Mouse (Mus musculus): ENCODE measurements around the gene Astn1. TPM values are rescaled to one million over a fixed set of nuclear protein-coding genes. Genes with fewer than 3 reads are reported as not detected.

The Astn1 gene
- polyA plus RNA-seq, 1 experiment from 2014 or later, result 0.17 TPM

GRCm38 (mm10) chr1:158383210-158383609 is 21.1 kb downstream of the Astn1 start:
- no peaks in the 10 kb centered on the region for H3K9me3 ChIP-seq (replicated peaks)
- WGBS (ENCODE audit: insufficient replicate concordance), result 60% methylated on average over 3 of the region's 3 CpGs
- H3K4me3 ChIP-seq, result no peak overlapping the region
- H3K36me3 ChIP-seq, result no peaks in the 10 kb centered on the region
- H3K9ac ChIP-seq, result no peak overlapping the region
- ATAC-seq, result no peak
- no peaks in the 10 kb centered on the region for H3K4me1 ChIP-seq
- no peak overlapping the region for H3K27ac ChIP-seq
- H3K27me3 ChIP-seq (replicated peaks), result no peaks in the 10 kb centered on the region
- no peak overlapping the region for H3K4me2 ChIP-seq

GRCm38 (mm10) chr1:158385311-158385710 is 23.2 kb downstream of the Astn1 start:
- no peak for ATAC-seq
- Histone ChIP-seq H3K9me3 (replicated peaks) (no peaks in the 10 kb centered on the region), H3K4me3 (no peak overlapping the region), H3K9ac (no peak overlapping the region), H3K4me2 (no peak overlapping the region), H3K27ac (no peak overlapping the region), H3K27me3 (replicated peaks) (no peaks in the 10 kb centered on the region), H3K36me3 (no peaks in the 10 kb centered on the region), H3K4me1 (no peaks in the 10 kb centered on the region)
- WGBS (ENCODE audit: insufficient replicate concordance), result 80% methylated on average over 2 of the region's 2 CpGs

GRCm38 (mm10) chr1:158386781-158387180 is 24.7 kb downstream of the Astn1 start:
- 29% methylated on average over 3 of the region's 3 CpGs for WGBS (ENCODE audit: insufficient replicate concordance)
- Histone ChIP-seq H3K4me3 (no peak overlapping the region), H3K27ac (no peak overlapping the region), H3K9ac (no peak overlapping the region), H3K4me2 (no peak overlapping the region), H3K36me3 (no peaks in the 10 kb centered on the region), H3K4me1 (no peaks in the 10 kb centered on the region), H3K27me3 (replicated peaks) (no peaks in the 10 kb centered on the region), H3K9me3 (replicated peaks) (no peaks in the 10 kb centered on the region)
- ATAC-seq, result no peak

GRCm38 (mm10) chr1:158388995-158389394 is 26.9 kb downstream of the Astn1 start:
- no peak overlapping the region for H3K4me3 ChIP-seq

GRCm38 (mm10) chr1:158390693-158391092 is 28.6 kb downstream of the Astn1 start:
- Histone ChIP-seq H3K9ac (no peak overlapping the region), H3K9me3 (replicated peaks) (no peaks in the 10 kb centered on the region), H3K4me1 (no peaks in the 10 kb centered on the region), H3K27ac (no peak overlapping the region), H3K4me2 (no peak overlapping the region), H3K36me3 (no peaks in the 10 kb centered on the region), H3K27me3 (replicated peaks) (no peaks in the 10 kb centered on the region), H3K4me3 (no peak overlapping the region)
- 58% methylated on average over 3 of the region's 4 CpGs for WGBS (ENCODE audit: insufficient replicate concordance)
- ATAC-seq, result no peak

More at GRCm38 (mm10) chr1:158388995-158389394, 26.9 kb downstream of the Astn1 start:
- no peaks in the 10 kb centered on the region for H3K36me3 ChIP-seq
- no peak for ATAC-seq
- H3K27ac ChIP-seq, result no peak overlapping the region
- no peaks in the 10 kb centered on the region for H3K9me3 ChIP-seq (replicated peaks)
- no peak overlapping the region for H3K9ac ChIP-seq
- no peaks in the 10 kb centered on the region for H3K27me3 ChIP-seq (replicated peaks)
- H3K4me2 ChIP-seq, result no peak overlapping the region
- 69% methylated on average over 4 of the region's 4 CpGs for WGBS (ENCODE audit: insufficient replicate concordance)
- no peaks in the 10 kb centered on the region for H3K4me1 ChIP-seq

GRCm38 (mm10) chr1:158397058-158397457 is 35.0 kb downstream of the Astn1 start:
- no peak overlapping the region for H3K27ac ChIP-seq
- ATAC-seq, result no peak
- no peaks in the 10 kb centered on the region for H3K36me3 ChIP-seq
- no peaks in the 10 kb centered on the region for H3K27me3 ChIP-seq (replicated peaks)
- no peak overlapping the region for H3K4me2 ChIP-seq
- no peak overlapping the region for H3K4me3 ChIP-seq
- WGBS (ENCODE audit: insufficient replicate concordance), result 56% methylated on average over 2 of the region's 2 CpGs
- H3K4me1 ChIP-seq, result no peaks in the 10 kb centered on the region
- no peak overlapping the region for H3K9ac ChIP-seq
- H3K9me3 ChIP-seq (replicated peaks), result no peaks in the 10 kb centered on the region

GRCm38 (mm10) chr1:158400898-158401297 is 38.8 kb downstream of the Astn1 start:
- no peak for ATAC-seq
- WGBS (ENCODE audit: insufficient replicate concordance), result 74% methylated on average over 2 of the region's 2 CpGs
- H3K9me3 ChIP-seq (replicated peaks), result no peaks in the 10 kb centered on the region

GRCm38 (mm10) chr1:158405899-158406769 is 44.1 kb downstream of the Astn1 start:
- Histone ChIP-seq H3K9me3 (replicated peaks) (no peaks in the 10 kb centered on the region), H3K9ac (no peak overlapping the region), H3K4me3 (no peak overlapping the region), H3K27ac (no peak overlapping the region), H3K4me2 (no peak overlapping the region), H3K36me3 (no peaks in the 10 kb centered on the region), H3K4me1 (no peaks in the 10 kb centered on the region), H3K27me3 (replicated peaks) (no peaks in the 10 kb centered on the region)
- ATAC-seq, result no peak
- 57% methylated on average over 10 of the region's 10 CpGs for WGBS (ENCODE audit: insufficient replicate concordance)

More at GRCm38 (mm10) chr1:158400898-158401297, 38.8 kb downstream of the Astn1 start:
- no peak overlapping the region for H3K4me3 ChIP-seq
- no peak overlapping the region for H3K9ac ChIP-seq
- H3K27me3 ChIP-seq (replicated peaks), result no peaks in the 10 kb centered on the region
- H3K4me1 ChIP-seq, result no peaks in the 10 kb centered on the region
- no peak overlapping the region for H3K27ac ChIP-seq
- H3K36me3 ChIP-seq, result no peaks in the 10 kb centered on the region
- no peak overlapping the region for H3K4me2 ChIP-seq

GRCm38 (mm10) chr1:158408124-158408523 is 46.1 kb downstream of the Astn1 start:
- Histone ChIP-seq H3K4me1 (no peaks in the 10 kb centered on the region), H3K9ac (no peak overlapping the region), H3K4me2 (no peak overlapping the region), H3K27ac (no peak overlapping the region), H3K27me3 (replicated peaks) (no peaks in the 10 kb centered on the region), H3K36me3 (no peaks in the 10 kb centered on the region), H3K9me3 (replicated peaks) (no peaks in the 10 kb centered on the region), H3K4me3 (no peak overlapping the region)
- no peak for ATAC-seq
- WGBS (ENCODE audit: insufficient replicate concordance), result 69% methylated on average over 2 of the region's 2 CpGs

GRCm38 (mm10) chr1:158411146-158411545 is 49.1 kb downstream of the Astn1 start:
- no peaks in the 10 kb centered on the region for H3K36me3 ChIP-seq
- WGBS (ENCODE audit: insufficient replicate concordance), result 59% methylated on average over 3 of the region's 3 CpGs

GRCm38 (mm10) chr1:158414198-158414597 is 52.1 kb downstream of the Astn1 start:
- no peaks in the 10 kb centered on the region for H3K36me3 ChIP-seq
- no peaks in the 10 kb centered on the region for H3K9me3 ChIP-seq (replicated peaks)
- no peak overlapping the region for H3K9ac ChIP-seq
- WGBS (ENCODE audit: insufficient replicate concordance), result 73% methylated on average over 2 of the region's 2 CpGs
- no peak for ATAC-seq
- H3K4me2 ChIP-seq, result no peak overlapping the region
- no peak overlapping the region for H3K27ac ChIP-seq
- H3K4me3 ChIP-seq, result no peak overlapping the region
- no peaks in the 10 kb centered on the region for H3K4me1 ChIP-seq
- H3K27me3 ChIP-seq (replicated peaks), result no peaks in the 10 kb centered on the region

More at GRCm38 (mm10) chr1:158411146-158411545, 49.1 kb downstream of the Astn1 start:
- no peak for ATAC-seq
- Histone ChIP-seq H3K27me3 (replicated peaks) (no peaks in the 10 kb centered on the region), H3K4me1 (no peaks in the 10 kb centered on the region), H3K4me2 (no peak overlapping the region), H3K9ac (no peak overlapping the region), H3K27ac (no peak overlapping the region), H3K9me3 (replicated peaks) (no peaks in the 10 kb centered on the region), H3K4me3 (no peak overlapping the region)

GRCm38 (mm10) chr1:158421451-158421850 is 59.4 kb downstream of the Astn1 start:
- no peak overlapping the region for H3K9ac ChIP-seq
- ATAC-seq, result no peak
- no peaks in the 10 kb centered on the region for H3K27me3 ChIP-seq (replicated peaks)
- WGBS (ENCODE audit: insufficient replicate concordance), result 67% methylated on average over 8 of the region's 8 CpGs
- no peaks in the 10 kb centered on the region for H3K9me3 ChIP-seq (replicated peaks)
- H3K4me2 ChIP-seq, result no peak overlapping the region
- no peaks in the 10 kb centered on the region for H3K4me1 ChIP-seq
- no peak overlapping the region for H3K4me3 ChIP-seq
- H3K36me3 ChIP-seq, result no peaks in the 10 kb centered on the region
- no peak overlapping the region for H3K27ac ChIP-seq

All from liver, embryonic 12.5 days (tissue).